Mouse (Mus musculus) spleen, adult 2 months (tissue): ENCODE measurements at regions not wholly inside any gene's neighbourhood (a gene's known extent, or its start where the extent isn't known, plus 50 kb on each side); places are given as distances from the start of the nearest gene placed in this dataset.

Source experiments
- DNase-seq, 2 experiments: peaks; one replicate each; pipeline versions ENCODE4 v3.0.0 to v3.0.0-alpha.2; 2012 to 2021; ENCODE audit warnings: low spot score in 2 of 2, low read depth in 1 of 2
- H3K27ac ChIP-seq: fragments of 200-500 bp; 2 replicates; pipeline ENCODE4 v1.5.1; 2012; ENCODE audit warnings: low read length, inconsistent platforms; ENCODE audit not compliant: insufficient read depth
- H3K27me3 ChIP-seq: fragments of 200-500 bp; 2 replicates; pipeline ENCODE4 v1.6.1; 2012; ENCODE audit warnings: mild to moderate bottlenecking, moderate library complexity, low read length, inconsistent platforms; ENCODE audit not compliant: control insufficient read depth, insufficient read depth
- H3K36me3 ChIP-seq: fragments of 200-500 bp; 2 replicates; pipeline ENCODE4 v1.6.1; 2012; ENCODE audit warnings: mild to moderate bottlenecking, low read length, inconsistent platforms; ENCODE audit not compliant: control insufficient read depth, insufficient read depth
- H3K4me1 ChIP-seq: fragments of 200-500 bp; 2 replicates; pipeline ENCODE4 v1.6.1; 2011; ENCODE audit warnings: inconsistent platforms; ENCODE audit not compliant: control insufficient read depth, insufficient read depth, insufficient read length
- H3K4me3 ChIP-seq: fragments of 200-500 bp; 2 replicates; pipeline ENCODE4 v1.5.1; 2011; ENCODE audit warnings: mild to moderate bottlenecking, inconsistent platforms; ENCODE audit not compliant: insufficient read depth, insufficient read length; ENCODE audit errors: extremely low read depth
- CTCF ChIP-seq: fragments of 200-500 bp; IDR thresholded peaks from 2 replicates; pipeline ENCODE4 v1.5.1; 2011; ENCODE audit warnings: mild to moderate bottlenecking, inconsistent platforms; ENCODE audit not compliant: insufficient read depth, insufficient read length, insufficient replicate concordance; ENCODE audit errors: extremely low read depth
- POLR2A ChIP-seq: fragments of 200-500 bp; IDR thresholded peaks from 2 replicates; pipeline ENCODE4 v1.6.1; 2011; ENCODE audit warnings: low read depth, low read length, inconsistent platforms
- WGBS: fragments of 180-500 bp; shearing (Covaris S2); methylation state at CpG from one replicate; pipeline ENCODE4 v1.1.7; 2018; 5-methylcytosine and 5-hydroxymethylcytosine counted together

DNA sequence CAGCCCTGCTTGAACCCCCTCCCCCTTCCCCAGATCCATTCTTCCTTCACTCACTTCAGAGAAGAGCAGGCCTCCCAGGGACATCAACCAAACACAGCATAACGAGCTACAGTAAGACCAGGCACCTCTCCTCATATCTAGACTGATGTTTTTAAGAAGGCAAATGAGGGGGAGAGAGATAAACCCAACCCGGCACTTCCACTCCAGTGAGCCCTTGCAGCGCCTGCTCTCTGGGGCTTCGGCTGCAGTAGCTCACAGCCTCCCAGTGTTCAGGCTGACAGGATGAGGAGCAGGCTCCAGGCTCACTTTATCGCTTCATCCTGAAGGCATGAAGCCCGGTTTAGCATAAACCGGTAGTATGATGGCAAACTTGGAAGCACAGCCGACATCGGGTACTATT lies 162.9 kb upstream of the Prok2 start:
- H3K4me3 ChIP-seq: no peak overlapping the region
- no peak overlapping the region for H3K27ac ChIP-seq
- TF ChIP-seq POLR2A: no peak
- TF ChIP-seq CTCF: no peak
- WGBS: 64% methylated on average over 9 of the region's 9 CpGs
- H3K27me3 ChIP-seq: no peaks in the 10 kb centered on the region
- no peak for DNase-seq
- H3K4me1 ChIP-seq: no peaks in the 10 kb centered on the region
- no peaks in the 10 kb centered on the region for H3K36me3 ChIP-seq

DNA sequence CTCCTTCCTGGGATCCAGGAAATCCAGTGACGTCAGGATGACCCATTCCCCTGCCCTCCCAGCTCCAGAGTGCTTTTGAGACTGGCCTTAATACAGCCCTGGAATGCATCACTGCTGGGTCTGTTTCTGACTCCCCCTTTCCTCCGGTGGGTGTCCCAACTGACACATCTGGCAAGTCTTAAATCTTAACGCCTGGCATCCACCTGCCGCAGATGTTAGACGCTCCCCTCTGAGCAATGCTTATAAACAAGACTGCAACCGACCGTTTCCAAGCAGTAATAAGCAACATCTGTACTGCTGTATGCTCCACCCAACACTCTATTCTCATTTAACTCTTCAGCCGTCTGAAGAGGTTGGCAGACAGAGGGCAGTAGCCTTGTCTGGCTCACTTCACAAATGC lies 161.7 kb upstream of the Prok2 start:
- no peak for DNase-seq
- Histone ChIP-seq H3K27me3 (no peaks in the 10 kb centered on the region), H3K36me3 (no peaks in the 10 kb centered on the region), H3K4me1 (no peaks in the 10 kb centered on the region), H3K27ac (no peak overlapping the region), H3K4me3 (no peak overlapping the region)
- 57% methylated on average over 8 of the region's 8 CpGs for WGBS
- TF ChIP-seq CTCF (no peak), POLR2A (no peak)

DNA sequence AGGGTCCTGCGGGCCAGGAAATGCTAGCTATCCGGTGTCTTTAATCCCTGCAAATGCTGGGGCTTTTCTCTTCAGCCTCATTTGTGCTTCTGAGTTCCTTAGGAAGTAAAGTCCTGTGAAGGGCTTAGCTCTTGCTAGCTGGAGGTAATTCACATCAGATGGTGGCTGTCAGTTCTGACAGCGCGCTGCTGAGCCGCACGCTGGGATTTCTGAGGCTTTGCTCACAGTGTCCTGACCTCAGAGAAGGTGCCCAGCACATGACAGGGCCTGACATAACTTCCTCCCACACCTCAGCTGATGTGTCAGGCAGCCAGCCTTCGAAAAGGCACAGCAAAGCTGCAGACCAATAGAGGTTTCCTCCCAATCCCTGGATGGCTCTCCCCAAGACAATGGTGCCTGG lies 158.6 kb upstream of the Prok2 start:
- H3K27ac ChIP-seq: no peak overlapping the region
- no peak for DNase-seq
- H3K27me3 ChIP-seq: no peaks in the 10 kb centered on the region
- WGBS: 19% methylated on average over 7 of the region's 7 CpGs
- H3K36me3 ChIP-seq: no peaks in the 10 kb centered on the region
- H3K4me1 ChIP-seq: no peaks in the 10 kb centered on the region
- TF ChIP-seq POLR2A (no peak), CTCF (no peak)
- H3K4me3 ChIP-seq: no peak overlapping the region

DNA sequence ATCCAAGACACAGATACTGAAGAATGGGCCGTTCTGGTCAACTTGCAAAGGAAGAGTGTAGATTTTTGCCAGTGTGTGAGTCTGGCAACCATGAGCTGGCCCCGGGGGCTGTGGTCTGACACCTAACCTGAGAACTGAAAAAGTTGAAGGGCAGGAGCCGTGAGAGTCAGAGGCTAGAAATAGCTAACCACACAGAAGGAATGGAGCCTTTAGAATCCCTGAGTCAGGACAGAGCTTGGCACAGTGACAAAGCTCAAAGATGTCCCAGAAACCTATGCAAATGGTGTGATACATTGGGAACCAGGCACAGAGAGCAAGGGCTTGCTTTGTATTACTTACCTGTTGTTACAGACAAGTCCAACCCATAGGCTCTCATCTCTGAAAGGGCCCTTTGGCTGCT lies 157.9 kb upstream of the Prok2 start:
- H3K27me3 ChIP-seq: no peaks in the 10 kb centered on the region
- H3K4me1 ChIP-seq: no peaks in the 10 kb centered on the region
- WGBS: 58% methylated on average over 3 of the region's 3 CpGs
- no peak for TF ChIP-seq CTCF
- TF ChIP-seq POLR2A: no peak
- H3K27ac ChIP-seq: no peak overlapping the region
- no peaks in the 10 kb centered on the region for H3K36me3 ChIP-seq
- DNase-seq: no peak
- no peak overlapping the region for H3K4me3 ChIP-seq

DNA sequence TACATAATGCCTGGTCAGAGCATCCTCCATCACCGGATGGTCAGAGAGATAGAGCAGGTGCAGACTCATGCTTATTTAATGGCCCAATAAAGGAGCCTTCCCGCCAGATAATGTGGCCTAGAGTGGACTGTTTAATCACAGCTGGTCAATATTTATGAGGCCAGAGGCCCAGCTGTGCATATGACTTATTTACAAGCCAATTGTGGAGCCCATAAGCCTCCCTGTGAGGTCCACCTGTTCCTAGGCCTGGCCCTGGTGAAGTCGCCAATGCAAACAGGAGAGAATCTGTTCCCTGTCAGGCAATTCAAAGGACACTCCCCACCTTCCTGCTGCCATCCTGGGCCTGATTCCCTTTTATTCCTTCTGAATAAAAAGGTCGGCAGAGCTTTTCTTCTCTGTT lies 155.4 kb upstream of the Prok2 start:
- no peak for DNase-seq
- no peaks in the 10 kb centered on the region for H3K4me1 ChIP-seq
- 88% methylated on average over 4 of the region's 4 CpGs for whole genome bisulfite sequencing

DNA sequence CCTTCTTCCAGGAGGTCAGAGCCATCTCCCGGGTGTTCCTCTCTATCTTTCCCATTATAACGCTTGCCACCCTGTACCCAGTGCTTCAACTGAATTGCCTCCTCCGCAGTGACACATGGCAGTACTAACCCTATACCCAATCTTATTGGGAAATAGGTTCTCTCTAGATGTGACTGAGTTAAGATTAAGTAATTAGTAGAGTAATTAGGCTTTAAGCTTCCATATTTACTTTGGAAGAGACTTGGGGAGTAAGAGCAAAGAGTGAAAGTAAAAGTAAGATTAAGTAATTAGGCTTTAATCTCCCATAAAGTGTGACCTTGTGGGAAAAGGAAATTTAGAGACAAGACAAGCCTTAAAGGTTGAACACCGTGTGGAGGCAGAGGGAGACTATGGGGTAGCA lies 148.7 kb upstream of the Prok2 start:
- H3K27ac ChIP-seq: no peak overlapping the region
- WGBS: 88% methylated on average over 4 of the region's 4 CpGs
- DNase-seq: no peak
- H3K4me1 ChIP-seq: no peaks in the 10 kb centered on the region
- TF ChIP-seq POLR2A (no peak), CTCF (no peak)
- no peak overlapping the region for H3K4me3 ChIP-seq
- H3K36me3 ChIP-seq: no peaks in the 10 kb centered on the region
- no peaks in the 10 kb centered on the region for H3K27me3 ChIP-seq

More for the DNA sequence above, 155.4 kb upstream of the Prok2 start:
- TF ChIP-seq POLR2A: no peak
- TF ChIP-seq CTCF: no peak
- H3K27ac ChIP-seq: no peak overlapping the region
- no peaks in the 10 kb centered on the region for H3K36me3 ChIP-seq
- H3K27me3 ChIP-seq: no peaks in the 10 kb centered on the region
- H3K4me3 ChIP-seq: no peak overlapping the region

DNA sequence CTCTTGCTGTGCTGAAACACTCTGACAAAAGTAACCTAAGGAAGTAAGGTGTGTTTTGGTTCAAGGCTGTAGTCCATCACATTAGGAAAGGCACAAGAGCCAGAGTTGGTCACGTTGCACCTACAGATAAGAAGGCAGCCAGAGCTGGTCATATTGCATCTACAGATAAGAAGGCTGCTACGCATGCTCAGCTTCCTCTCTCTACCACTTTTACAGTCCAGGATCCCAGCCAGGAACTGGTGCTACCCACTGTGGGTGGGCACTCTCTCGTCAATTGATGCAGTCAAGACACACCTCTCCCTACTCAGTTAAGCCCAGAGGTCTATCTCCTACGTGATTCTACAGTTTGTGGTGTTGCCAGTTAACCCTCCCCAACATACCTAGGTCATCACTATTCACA lies 147.8 kb upstream of the Prok2 start:
- H3K27me3 ChIP-seq: no peaks in the 10 kb centered on the region
- H3K4me1 ChIP-seq: no peaks in the 10 kb centered on the region
- H3K4me3 ChIP-seq: no peak overlapping the region
- no peak for TF ChIP-seq POLR2A
- no peak for TF ChIP-seq CTCF
- no peak overlapping the region for H3K27ac ChIP-seq
- 35% methylated on average over 4 of the region's 4 CpGs for WGBS
- DNase-seq: no peak
- no peaks in the 10 kb centered on the region for H3K36me3 ChIP-seq

DNA sequence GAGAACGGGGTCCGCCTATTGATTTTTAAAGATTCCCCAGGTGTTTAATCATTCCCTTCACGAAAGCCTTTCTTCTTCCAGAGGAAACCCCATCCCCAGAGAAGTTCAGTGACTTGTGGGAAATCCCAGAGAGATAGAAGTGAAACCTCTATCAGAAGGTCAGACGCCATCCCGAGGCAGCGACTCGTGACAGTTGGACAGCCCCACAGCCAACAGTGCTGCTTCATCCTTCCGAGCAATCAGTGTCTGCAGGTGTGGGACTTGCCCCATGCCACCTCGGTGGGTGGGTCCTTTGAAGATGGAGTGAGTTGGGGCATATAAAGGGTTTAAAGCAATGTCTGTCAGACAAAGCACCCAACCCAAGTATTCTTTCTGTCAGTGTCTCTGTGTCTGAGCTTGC lies 139.9 kb upstream of the Prok2 start:
- no peaks in the 10 kb centered on the region for H3K27me3 ChIP-seq
- TF ChIP-seq CTCF (no peak), POLR2A (no peak)
- WGBS: 66% methylated on average over 9 of the region's 9 CpGs
- H3K4me1 ChIP-seq: no peaks in the 10 kb centered on the region
- H3K36me3 ChIP-seq: no peaks in the 10 kb centered on the region
- H3K4me3 ChIP-seq: no peak overlapping the region
- DNase-seq: no peak
- no peak overlapping the region for H3K27ac ChIP-seq
